Mouse (Mus musculus) pancreas, adult 10 weeks (tissue): ENCODE data around the gene Vmn1r188. TPM values are rescaled to one million over a fixed set of nuclear protein-coding genes. Genes with fewer than 3 reads are reported as not detected.

Experiments
- polyA plus RNA-seq: library from polyadenylated mRNA; stranded (reverse); fragments of 350-450 nt; fragmentation: Illumina TruSeq; extraction: RNeasy Lipid Tissue Mini Kit (QIAGEN cat#74804); gene quantifications from one replicate; pipeline ENCODE4 v1.2.3, GENCODE M21; 2015; ENCODE audit warnings: low read depth, low replicate concordance; ENCODE audit not compliant: insufficient read depth

Vmn1r188 gene
- polyA plus RNA-seq: not detected

GRCm38 (mm10) chr13:22084140-22084539 is at the start of gene Vmn1r188:
Gene Vmn1r188, plus strand, starts transcription at chr13:22084440.

DNA sequence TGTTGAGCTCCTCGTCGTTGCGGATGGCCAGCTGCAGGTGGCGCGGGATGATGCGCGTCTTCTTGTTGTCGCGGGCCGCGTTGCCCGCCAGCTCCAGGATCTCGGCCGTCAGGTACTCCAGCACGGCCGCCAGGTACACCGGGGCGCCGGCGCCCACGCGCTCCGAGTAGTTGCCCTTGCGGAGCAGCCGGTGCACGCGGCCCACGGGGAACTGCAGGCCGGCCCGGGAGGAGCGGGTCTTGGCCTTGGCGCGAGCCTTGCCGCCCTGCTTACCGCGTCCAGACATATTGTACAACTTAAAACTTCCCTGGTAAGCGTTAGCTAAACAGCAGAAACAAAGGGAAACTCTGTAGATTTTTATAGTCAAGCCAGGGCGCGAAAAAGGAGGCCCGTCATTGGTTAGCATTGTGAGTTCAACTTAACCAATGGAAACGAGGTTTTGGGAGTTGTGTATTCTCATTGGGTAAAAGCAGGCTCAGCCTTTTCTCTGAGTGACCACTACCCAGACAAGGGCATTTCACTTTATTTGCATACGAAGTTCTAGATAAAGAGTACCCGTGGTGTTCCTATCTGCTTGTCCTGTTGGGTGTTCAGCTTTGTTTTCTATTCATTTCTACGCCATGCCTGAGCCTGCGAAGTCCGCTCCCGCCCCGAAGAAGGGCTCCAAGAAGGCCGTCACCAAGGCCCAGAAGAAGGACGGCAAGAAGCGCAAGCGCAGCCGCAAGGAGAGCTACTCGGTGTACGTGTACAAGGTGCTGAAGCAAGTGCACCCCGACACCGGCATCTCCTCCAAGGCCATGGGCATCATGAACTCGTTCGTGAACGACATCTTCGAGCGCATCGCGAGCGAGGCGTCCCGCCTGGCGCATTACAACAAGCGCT is 48.7 kb upstream of the Vmn1r188 start, which contains the start of the genes Hist1h2ah and Hist1h2bk:
Gene Hist1h2ah, minus strand, starts transcription at position 302 of the 882 bp plus-strand sequence.
Gene Hist1h2bk, plus strand, starts transcription at position 604 of the 882 bp plus-strand sequence.

GRCm38 (mm10) chr13:22041142-22041536 is 43.1 kb upstream of the Vmn1r188 start, which contains the start of gene Hist1h4i:
Gene Hist1h4i, minus strand, starts transcription at chr13:22041362.

DNA sequence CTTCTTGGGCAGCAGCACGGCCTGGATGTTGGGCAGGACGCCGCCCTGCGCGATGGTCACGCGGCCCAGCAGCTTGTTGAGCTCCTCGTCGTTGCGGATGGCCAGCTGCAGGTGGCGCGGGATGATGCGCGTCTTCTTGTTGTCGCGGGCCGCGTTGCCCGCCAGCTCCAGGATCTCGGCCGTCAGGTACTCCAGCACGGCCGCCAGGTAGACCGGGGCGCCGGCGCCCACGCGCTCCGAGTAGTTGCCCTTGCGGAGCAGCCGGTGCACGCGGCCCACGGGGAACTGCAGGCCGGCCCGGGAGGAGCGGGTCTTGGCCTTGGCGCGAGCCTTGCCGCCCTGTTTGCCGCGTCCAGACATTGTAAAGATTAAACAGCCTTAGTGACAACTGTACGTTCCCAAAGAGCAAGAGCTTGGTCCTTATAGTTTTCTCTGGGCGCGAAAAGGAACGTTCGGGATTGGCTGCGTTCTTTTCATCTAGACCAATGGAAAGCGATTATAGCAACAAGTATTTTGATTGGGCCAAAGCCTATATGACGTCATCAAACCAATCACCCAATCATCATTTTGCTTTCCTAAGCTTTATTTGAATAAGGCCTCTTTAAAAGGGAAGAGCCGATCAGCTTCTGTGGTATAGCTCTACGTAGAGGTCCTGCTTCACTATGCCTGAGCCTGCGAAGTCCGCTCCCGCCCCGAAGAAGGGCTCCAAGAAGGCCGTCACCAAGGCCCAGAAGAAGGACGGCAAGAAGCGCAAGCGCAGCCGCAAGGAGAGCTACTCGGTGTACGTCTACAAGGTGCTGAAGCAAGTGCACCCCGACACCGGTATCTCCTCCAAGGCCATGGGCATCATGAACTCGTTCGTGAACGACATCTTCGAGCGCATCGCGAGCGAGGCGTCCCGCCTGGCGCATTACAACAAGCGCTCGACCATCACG is 41.4 kb upstream of the Vmn1r188 start, which contains the start of the genes Hist1h2ag and Hist1h2bj:
Gene Hist1h2ag, minus strand, starts transcription at position 377 of the 935 bp plus-strand sequence.
Gene Hist1h2bj, plus strand, starts transcription at position 647 of the 935 bp plus-strand sequence.

GRCm38 (mm10) chr13:22105724-22106123 is 21.5 kb downstream of the Vmn1r188 start, which contains the start of gene Vmn1r189:
Gene Vmn1r189, minus strand, starts transcription at chr13:22105824.

Other genes with a start within 250 kb of the Vmn1r188 start
- gene Zfp184, start 139.3 kb upstream of the Vmn1r188 start, polyA plus RNA-seq: 1.2 TPM
- not detected for gene Pom121l2, start 103.2 kb upstream of the Vmn1r188 start, polyA plus RNA-seq
- 1.7 TPM for gene Prss16, start 74.7 kb upstream of the Vmn1r188 start, polyA plus RNA-seq
- not detected for gene Hist1h2ah, start 48.9 kb upstream of the Vmn1r188 start, polyA plus RNA-seq
- not detected for gene Hist1h2bk, start 48.6 kb upstream of the Vmn1r188 start, polyA plus RNA-seq
- gene Hist1h4i, start 43.1 kb upstream of the Vmn1r188 start, polyA plus RNA-seq: 2.7 TPM
- not detected for gene Hist1h2ag, start 41.5 kb upstream of the Vmn1r188 start, polyA plus RNA-seq
- gene Hist1h2bj, start 41.2 kb upstream of the Vmn1r188 start, polyA plus RNA-seq: not detected
- not detected for gene Vmn1r189, start 21.4 kb downstream of the Vmn1r188 start, polyA plus RNA-seq
- not detected for gene Vmn1r191, start 99.5 kb downstream of the Vmn1r188 start, polyA plus RNA-seq
- gene Vmn1r192, start 106.7 kb downstream of the Vmn1r188 start, polyA plus RNA-seq: not detected
- gene Vmn1r193, start 138.7 kb downstream of the Vmn1r188 start, polyA plus RNA-seq: not detected
- gene Vmn1r194, start 159.8 kb downstream of the Vmn1r188 start, polyA plus RNA-seq: not detected
- gene Vmn1r195, start 186.1 kb downstream of the Vmn1r188 start, polyA plus RNA-seq: not detected
- gene Vmn1r196, start 205.5 kb downstream of the Vmn1r188 start, polyA plus RNA-seq: not detected
- not detected for gene Vmn1r197, start 240.1 kb downstream of the Vmn1r188 start, polyA plus RNA-seq